Mouse (Mus musculus): ENCODE results near the gene Cdh23. TPM values are rescaled to one million over a fixed set of nuclear protein-coding genes. Genes with fewer than 3 reads are reported as not detected.

Gene Cdh23
- total RNA-seq, 1 experiment = 2.3 TPM

GRCm38 (mm10) chr10:60285676-60286372 lies 410.5 kb downstream of the Cdh23 start:
- H3K4me3 ChIP-seq (ENCODE audit: insufficient read depth in 1 of 2, low read depth in 1 of 2, low read length in 2 of 2, poor library complexity in 1 of 2, severe bottlenecking in 1 of 2) = no peak overlapping the region

GRCm38 (mm10) chr10:60285183-60285582 lies 411.1 kb downstream of the Cdh23 start:
- Histone ChIP-seq H3K27ac (ENCODE audit: insufficient read depth, low read depth, low read length, poor library complexity, severe bottlenecking) (no peak overlapping the region), H3K9ac (ENCODE audit: insufficient read depth, low read depth, low read length, poor library complexity, severe bottlenecking) (no peak overlapping the region), H3K36me3 (ENCODE audit: control insufficient read depth, insufficient read depth, low read length, poor library complexity, severe bottlenecking) (no peaks in the 10 kb centered on the region), H3K4me1 (ENCODE audit: control insufficient read depth in 2 of 2, insufficient read depth in 2 of 2, low read length in 2 of 2, poor library complexity in 1 of 2) (peaks cover 9 to 27% of the 10 kb centered on the region in 2 experiments; a peak in 3 of 4 replicates), H3K9me3 (ENCODE audit: control insufficient read depth, insufficient read depth, low read depth, low read length) (no peaks in the 10 kb centered on the region), H3K4me3 (ENCODE audit: insufficient read depth in 1 of 2, low read depth in 1 of 2, low read length in 2 of 2, poor library complexity in 1 of 2, severe bottlenecking in 1 of 2) (no peak overlapping the region)
- no peak for TF ChIP-seq ZC3H11A (IDR thresholded peaks at IDR 0.05; ENCODE audit: borderline replicate concordance, low read depth, low read length)
- no peak for TF ChIP-seq MAFK (IDR thresholded peaks at IDR 0.05; ENCODE audit: insufficient read depth, low read depth, low read length)
- no peak for TF ChIP-seq CHD2 (IDR thresholded peaks at IDR 0.05; ENCODE audit: low read depth, low read length)
- no peak for TF ChIP-seq HCFC1 (IDR thresholded peaks at IDR 0.05; ENCODE audit: borderline replicate concordance, insufficient read depth, low read length)
- no peak for TF ChIP-seq ZNF384 (IDR thresholded peaks at IDR 0.05; ENCODE audit: low read depth, low read length)
- DNase-seq (ENCODE audit: low read depth, low spot score) = no peak
- in situ Hi-C loops (cut with MboI; ENCODE audit: low sequenced_read_pairs in 2 of 2, unreplicated experiment in 2 of 2) = no loop called here

More at GRCm38 (mm10) chr10:60285676-60286372, 410.5 kb downstream of the Cdh23 start:
- no peaks in the 10 kb centered on the region for H3K9me3 ChIP-seq (ENCODE audit: control insufficient read depth, insufficient read depth, low read depth, low read length)
- TF ChIP-seq ZNF384 (IDR thresholded peaks at IDR 0.05; ENCODE audit: low read depth, low read length) (no peak), CHD2 (IDR thresholded peaks at IDR 0.05; ENCODE audit: low read depth, low read length) (no peak), MAFK (IDR thresholded peaks at IDR 0.05; ENCODE audit: insufficient read depth, low read depth, low read length) (no peak), HCFC1 (IDR thresholded peaks at IDR 0.05; ENCODE audit: borderline replicate concordance, insufficient read depth, low read length) (no peak), ZC3H11A (IDR thresholded peaks at IDR 0.05; ENCODE audit: borderline replicate concordance, low read depth, low read length) (no peak)
- peak; percentile 35 for DNase-seq (ENCODE audit: low read depth, low spot score)
- peaks cover 7 to 32% of the 10 kb centered on the region in 2 experiments; a peak in 3 of 4 replicates for H3K4me1 ChIP-seq (ENCODE audit: control insufficient read depth in 2 of 2, insufficient read depth in 2 of 2, low read length in 2 of 2, poor library complexity in 1 of 2)
- in situ Hi-C loops (cut with MboI; ENCODE audit: low sequenced_read_pairs in 2 of 2, unreplicated experiment in 2 of 2) = no loop called here
- H3K27ac ChIP-seq (ENCODE audit: insufficient read depth, low read depth, low read length, poor library complexity, severe bottlenecking) = no peak overlapping the region
- no peak overlapping the region for H3K9ac ChIP-seq (ENCODE audit: insufficient read depth, low read depth, low read length, poor library complexity, severe bottlenecking)
- H3K36me3 ChIP-seq (ENCODE audit: control insufficient read depth, insufficient read depth, low read length, poor library complexity, severe bottlenecking) = no peaks in the 10 kb centered on the region

DNA sequence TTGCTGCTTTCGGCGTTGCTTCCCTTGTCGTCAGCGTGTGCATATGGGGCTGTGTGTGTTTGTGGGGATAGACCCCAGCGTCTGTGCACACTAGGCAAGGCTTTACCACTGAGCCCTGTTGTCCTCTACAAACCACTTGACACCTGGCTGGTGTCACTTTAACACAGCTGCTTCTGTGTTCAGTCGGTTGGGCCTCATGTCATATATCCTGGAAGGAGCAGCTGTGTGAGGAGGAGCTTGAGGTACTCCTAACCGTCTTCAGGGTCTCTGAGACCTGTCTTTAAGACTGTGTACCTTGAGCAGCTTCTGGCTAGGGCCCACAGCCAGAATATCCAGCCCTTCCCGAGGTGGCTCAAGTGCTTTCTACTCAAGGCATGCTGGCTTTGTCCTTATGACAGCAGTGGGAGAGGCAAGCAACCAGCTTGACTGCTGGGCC lies 411.6 kb downstream of the Cdh23 start:
- no peaks in the 10 kb centered on the region for H3K9me3 ChIP-seq (ENCODE audit: control insufficient read depth, insufficient read depth, low read depth, low read length)
- no peaks in the 10 kb centered on the region for H3K36me3 ChIP-seq (ENCODE audit: control insufficient read depth, insufficient read depth, low read length, poor library complexity, severe bottlenecking)
- in situ Hi-C loops (cut with MboI; ENCODE audit: low sequenced_read_pairs in 2 of 2, unreplicated experiment in 2 of 2) = no loop called here
- no peak for DNase-seq (ENCODE audit: low read depth, low spot score)
- H3K27ac ChIP-seq (ENCODE audit: insufficient read depth, low read depth, low read length, poor library complexity, severe bottlenecking) = no peak overlapping the region
- TF ChIP-seq CHD2 (IDR thresholded peaks at IDR 0.05; ENCODE audit: low read depth, low read length) = no peak
- no peak for TF ChIP-seq MAFK (IDR thresholded peaks at IDR 0.05; ENCODE audit: insufficient read depth, low read depth, low read length)
- no peak overlapping the region for H3K4me3 ChIP-seq (ENCODE audit: insufficient read depth in 1 of 2, low read depth in 1 of 2, low read length in 2 of 2, poor library complexity in 1 of 2, severe bottlenecking in 1 of 2)
- H3K9ac ChIP-seq (ENCODE audit: insufficient read depth, low read depth, low read length, poor library complexity, severe bottlenecking) = no peak overlapping the region
- peaks cover 9 to 30% of the 10 kb centered on the region in 2 experiments; a peak in 3 of 4 replicates for H3K4me1 ChIP-seq (ENCODE audit: control insufficient read depth in 2 of 2, insufficient read depth in 2 of 2, low read length in 2 of 2, poor library complexity in 1 of 2)

- peaks cover 2% of the 10 kb centered on the region; the same call in 1 of the 2 replicates for H3K36me3 ChIP-seq (ENCODE audit: control insufficient read depth, insufficient read depth, low read length, poor library complexity, severe bottlenecking)
- no peaks in the 10 kb centered on the region for H3K9me3 ChIP-seq (ENCODE audit: control insufficient read depth, insufficient read depth, low read depth, low read length)
- H3K9ac ChIP-seq (ENCODE audit: insufficient read depth, low read depth, low read length, poor library complexity, severe bottlenecking) = no peak overlapping the region
- H3K27ac ChIP-seq (ENCODE audit: insufficient read depth, low read depth, low read length, poor library complexity, severe bottlenecking) = no peak overlapping the region
- H3K4me3 ChIP-seq (ENCODE audit: insufficient read depth in 1 of 2, low read depth in 1 of 2, low read length in 2 of 2, poor library complexity in 1 of 2, severe bottlenecking in 1 of 2) = no peak overlapping the region
- in situ Hi-C loops (cut with MboI; ENCODE audit: low sequenced_read_pairs in 2 of 2, unreplicated experiment in 2 of 2) = no loop called here
- DNase-seq (ENCODE audit: low read depth, low spot score) = no peak
- peaks cover 9 to 31% of the 10 kb centered on the region in 2 experiments; a peak in 3 of 4 replicates for H3K4me1 ChIP-seq (ENCODE audit: control insufficient read depth in 2 of 2, insufficient read depth in 2 of 2, low read length in 2 of 2, poor library complexity in 1 of 2)
- no peak for TF ChIP-seq CHD2 (IDR thresholded peaks at IDR 0.05; ENCODE audit: low read depth, low read length)
- no peak for TF ChIP-seq HCFC1 (IDR thresholded peaks at IDR 0.05; ENCODE audit: borderline replicate concordance, insufficient read depth, low read length)
- no peak for TF ChIP-seq ZNF384 (IDR thresholded peaks at IDR 0.05; ENCODE audit: low read depth, low read length)
Observed at GRCm38 (mm10) chr10:60284248-60284647, 412.0 kb downstream of the Cdh23 start.
